Mouse (Mus musculus) frontal cortex, adult (tissue): ENCODE data around the gene Acot7.

Experiments
- ATAC-seq: cut with Nextera tagmentation; 2 replicates; pipeline ENCODE4 v1.9.2; 2017; ENCODE audit warnings: mild to moderate bottlenecking, moderate library complexity, mixed read lengths; ENCODE audit not compliant: low TSS enrichment

Acot7 gene

GRCm38 (mm10) chr4:152244545-152245522 is 66.9 kb downstream of the Acot7 start:
- ATAC-seq: peak; percentile 29; the same call in 1 of the 2 replicates

- peak; percentile 75 for ATAC-seq
These were observed 68.1 kb downstream of the Acot7 start for GRCm38 (mm10) chr4:152246011-152246410.

GRCm38 (mm10) chr4:152247195-152247594 is 69.3 kb downstream of the Acot7 start:
- ATAC-seq: no peak

- no peak for ATAC-seq
These were observed 72.7 kb downstream of the Acot7 start for GRCm38 (mm10) chr4:152250615-152251014.

- no peak for ATAC-seq
These were observed 75.3 kb downstream of the Acot7 start for GRCm38 (mm10) chr4:152253183-152253759.

- peak; percentile 56 for ATAC-seq
These were observed 79.1 kb downstream of the Acot7 start for GRCm38 (mm10) chr4:152257070-152257469.

- ATAC-seq: no peak
These were observed 82.5 kb downstream of the Acot7 start for GRCm38 (mm10) chr4:152260451-152260850.

- ATAC-seq: no peak
These were observed 84.3 kb downstream of the Acot7 start for GRCm38 (mm10) chr4:152262187-152262586.

- ATAC-seq: no peak
These were observed 85.2 kb downstream of the Acot7 start for GRCm38 (mm10) chr4:152263089-152263488.

GRCm38 (mm10) chr4:152263512-152264176 is 85.7 kb downstream of the Acot7 start:
- ATAC-seq: no peak

- ATAC-seq: no peak
These were observed 86.2 kb downstream of the Acot7 start for GRCm38 (mm10) chr4:152264177-152264530.

GRCm38 (mm10) chr4:152264867-152265568 is 87.1 kb downstream of the Acot7 start:
- no peak for ATAC-seq

GRCm38 (mm10) chr4:152265791-152266190 is 87.9 kb downstream of the Acot7 start:
- no peak for ATAC-seq

GRCm38 (mm10) chr4:152266236-152266895 is 88.4 kb downstream of the Acot7 start:
- peak; percentile 72 for ATAC-seq

- no peak for ATAC-seq
These were observed 89.9 kb downstream of the Acot7 start for GRCm38 (mm10) chr4:152267748-152268369.

- ATAC-seq: no peak
These were observed 92.0 kb downstream of the Acot7 start for GRCm38 (mm10) chr4:152269967-152270366.

GRCm38 (mm10) chr4:152270599-152270998 is 92.7 kb downstream of the Acot7 start:
- ATAC-seq: no peak

- no peak for ATAC-seq
These were observed 93.4 kb downstream of the Acot7 start for GRCm38 (mm10) chr4:152271334-152271733.

GRCm38 (mm10) chr4:152272006-152272405 is 94.1 kb downstream of the Acot7 start:
- no peak for ATAC-seq

- ATAC-seq: no peak
These were observed 94.6 kb downstream of the Acot7 start for GRCm38 (mm10) chr4:152272449-152273049.
